Mouse (Mus musculus) kidney, postnatal 0 days (tissue): Measurements from ENCODE around the gene Hist1h2ab. TPM values are rescaled to one million over a fixed set of nuclear protein-coding genes. Genes with fewer than 3 reads are reported as not detected.

Source experiments
- ATAC-seq: fragments of 200-750 bp; cut with Nextera tagmentation; replicated peaks from 2 replicates; pipeline ENCODE4 v1.8.0; 2017; ENCODE audit warnings: low read depth, moderate number of reproducible peaks, moderate TSS enrichment, moderate library complexity; ENCODE audit not compliant: low FRiP score
- DNase-seq: peaks from one replicate; pipeline ENCODE4 v3.0.0-alpha.2; 2016; ENCODE audit warnings: low spot score
- H3K27ac ChIP-seq: fragments of 300-500 bp; sonication (generic); 2 replicates; pipeline ENCODE4 v1.5.1; 2014; ENCODE audit warnings: mild to moderate bottlenecking
- H3K27me3 ChIP-seq: fragments of 300-500 bp; sonication (generic); 2 replicates; pipeline ENCODE4 v1.6.1; 2014; ENCODE audit warnings: low read length, mixed read lengths; ENCODE audit not compliant: insufficient read depth
- H3K36me3 ChIP-seq: fragments of 300-500 bp; sonication (generic); 2 replicates; pipeline ENCODE4 v1.6.1; 2014; ENCODE audit warnings: low read length, mixed read lengths; ENCODE audit not compliant: insufficient read depth
- H3K4me1 ChIP-seq: fragments of 300-500 bp; sonication (generic); replicated peaks from 2 replicates; pipeline ENCODE4 v1.6.1; 2014; ENCODE audit warnings: antibody characterized with exemption, low read length, mixed read lengths; ENCODE audit not compliant: insufficient read depth
- H3K4me2 ChIP-seq: fragments of 300-500 bp; sonication (generic); 2 replicates; pipeline ENCODE4 v1.6.1; 2014; ENCODE audit warnings: mild to moderate bottlenecking, low read length, moderate library complexity, mixed read lengths
- H3K4me3 ChIP-seq: fragments of 300-500 bp; sonication (generic); replicated peaks from 2 replicates; pipeline ENCODE4 v1.5.1; 2014; ENCODE audit warnings: low read depth, low read length
- H3K9ac ChIP-seq: fragments of 300-500 bp; sonication (generic); 2 replicates; pipeline ENCODE4 v1.6.1; 2014; ENCODE audit warnings: low read depth, low read length
- H3K9me3 ChIP-seq: fragments of 300-500 bp; sonication (generic); replicated peaks from 2 replicates; pipeline ENCODE4 v1.6.1; 2016; ENCODE audit warnings: low read length, inconsistent platforms, mixed read lengths
- CTCF ChIP-seq: IDR thresholded peaks from 2 replicates; pipeline ENCODE4 v1.5.1; 2016; ENCODE audit warnings: antibody characterized with exemption, low read depth, mild to moderate bottlenecking, moderate library complexity
- WGBS: fragments of 180-500 bp; shearing (Covaris S2); extraction: QIAGEN DNeasy Blood & Tissue Kit; methylation state at CpG from one replicate; pipeline ENCODE4 v1.1.7; 2014; 5-methylcytosine and 5-hydroxymethylcytosine counted together
- microRNA-seq: library from miRNA; unstranded; fragments of <30 nt; microRNA quantifications from one replicate; pipeline ENCODE4, GENCODE M21; 2016
- polyA plus RNA-seq: library from polyadenylated mRNA; unstranded; fragments of >200 nt; fragmentation: Nextera tagmentation; extraction: Ambion mirVana; gene quantifications from 2 replicates; pipeline ENCODE4 v1.2.1, GENCODE M21; 2015

The Hist1h2ab gene
- polyA plus RNA-seq, 1 experiment from 2014 or later: 26.6 TPM

GRCm38 (mm10) chr13:23772561-23773313 lies 21.8 kb downstream of the Hist1h2ab start:
- no peaks in the 10 kb centered on the region for H3K27me3 ChIP-seq
- H3K4me2 ChIP-seq: peak overlapping the region; percentile 36
- H3K9ac ChIP-seq: no peak overlapping the region
- ATAC-seq (peak; percentile 75; the same call in 1 of the 2 replicates), DNase-seq (peak; percentile 61)
- WGBS: 29% methylated on average over 21 of the region's 21 CpGs
- no peak overlapping the region for H3K27ac ChIP-seq
- H3K9me3 ChIP-seq: no peaks in the 10 kb centered on the region
- H3K36me3 ChIP-seq: no peaks in the 10 kb centered on the region
- TF ChIP-seq CTCF: no peak
- no peak overlapping the region for H3K4me3 ChIP-seq
- H3K4me1 ChIP-seq: no peaks in the 10 kb centered on the region

DNA sequence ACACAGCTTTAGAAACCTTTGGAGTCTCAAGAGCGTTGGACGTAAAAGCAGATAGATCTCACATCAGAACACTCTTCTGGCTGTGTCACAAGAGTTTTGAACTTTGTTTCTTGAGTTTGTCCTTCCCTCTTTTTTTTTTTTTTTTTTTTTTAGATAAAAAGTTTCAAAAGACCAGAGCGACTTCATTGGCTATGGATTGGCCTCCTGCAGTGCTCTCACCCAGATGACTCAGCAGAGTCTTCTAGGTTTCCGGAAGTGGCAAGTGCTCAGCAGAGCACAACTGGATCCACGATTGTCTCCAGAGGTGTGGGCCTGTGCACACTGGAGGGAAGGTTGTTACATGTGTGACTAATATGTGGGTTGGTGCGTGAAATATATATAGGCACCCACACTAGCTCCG lies 27.4 kb downstream of the Hist1h2ab start:
- no peaks in the 10 kb centered on the region for H3K4me1 ChIP-seq
- no peaks in the 10 kb centered on the region for H3K9me3 ChIP-seq
- H3K36me3 ChIP-seq: no peaks in the 10 kb centered on the region
- H3K27me3 ChIP-seq: no peaks in the 10 kb centered on the region
- 97% methylated on average over 7 of the region's 7 CpGs for WGBS
- DNase-seq: no peak
- no peak for ATAC-seq
- no peak overlapping the region for H3K9ac ChIP-seq
- TF ChIP-seq CTCF: no peak
- no peak overlapping the region for H3K27ac ChIP-seq
- no peak overlapping the region for H3K4me2 ChIP-seq
- no peak overlapping the region for H3K4me3 ChIP-seq

- ATAC-seq (no peak), DNase-seq (no peak)
- Histone ChIP-seq H3K4me2 (no peak overlapping the region), H3K27me3 (no peaks in the 10 kb centered on the region), H3K9me3 (no peaks in the 10 kb centered on the region), H3K4me3 (no peak overlapping the region), H3K27ac (no peak overlapping the region), H3K36me3 (no peaks in the 10 kb centered on the region), H3K9ac (no peak overlapping the region), H3K4me1 (no peaks in the 10 kb centered on the region)
- WGBS: 83% methylated on average over 4 of the region's 4 CpGs
- TF ChIP-seq CTCF: no peak
These were observed 28.1 kb downstream of the Hist1h2ab start for GRCm38 (mm10) chr13:23779025-23779424.

- WGBS: 50% methylated on average over 2 of the region's 2 CpGs
- no peak overlapping the region for H3K4me3 ChIP-seq
- no peaks in the 10 kb centered on the region for H3K9me3 ChIP-seq
- H3K4me1 ChIP-seq: no peaks in the 10 kb centered on the region
- peak; percentile 91 for TF ChIP-seq CTCF
- DNase-seq (peak; percentile 78), ATAC-seq (no peak)
- no peak overlapping the region for H3K27ac ChIP-seq
- H3K4me2 ChIP-seq: no peak overlapping the region
- H3K27me3 ChIP-seq: no peaks in the 10 kb centered on the region
- no peak overlapping the region for H3K9ac ChIP-seq
- no peaks in the 10 kb centered on the region for H3K36me3 ChIP-seq
These were observed 41.6 kb downstream of the Hist1h2ab start for GRCm38 (mm10) chr13:23792520-23792919.

GRCm38 (mm10) chr13:23799405-23799804 lies 48.5 kb downstream of the Hist1h2ab start:
- Histone ChIP-seq H3K27me3 (no peaks in the 10 kb centered on the region), H3K9me3 (no peaks in the 10 kb centered on the region), H3K4me2 (no peak overlapping the region), H3K4me1 (0 out of 2 replicates have a peak, but pooled peaks cover 4% of the 10 kb centered on the region), H3K4me3 (no peak overlapping the region), H3K27ac (no peak overlapping the region), H3K36me3 (no peaks in the 10 kb centered on the region), H3K9ac (no peak overlapping the region)
- peak; percentile 11 for DNase-seq
- no peak for TF ChIP-seq CTCF
- WGBS: 38% methylated on average over 5 of the region's 5 CpGs
- no peak for ATAC-seq

Small RNA genes lying within 50 kb of the gene (microRNA-seq; reads per million reads assigned to microRNA genes)
- gene Gm44314 (not detected), gene Gm44484 (not detected)

Other genes starting within 250 kb of the Hist1h2ab start
- 7.6 and 8.3 TPM in 2 replicates for gene Hist1h4h, start 220.1 kb upstream of the Hist1h2ab start, polyA plus RNA-seq
- gene Hist1h2af, start 217.2 kb upstream of the Hist1h2ab start, polyA plus RNA-seq: 3.3 and 4.9 TPM in 2 replicates
- 3.9 and 4.0 TPM in 2 replicates for gene Hist1h3g, start 215.7 kb upstream of the Hist1h2ab start, polyA plus RNA-seq
- gene Hist1h2bh, start 207.7 kb upstream of the Hist1h2ab start, polyA plus RNA-seq: 0.37 and 0.43 TPM in 2 replicates
- gene Hist1h3f, start 207.1 kb upstream of the Hist1h2ab start, polyA plus RNA-seq: 0.71 and 0.83 TPM in 2 replicates
- 0.58 TPM in 1 of 2 replicates, not detected in the other for gene Hist1h4f, start 199.5 kb upstream of the Hist1h2ab start, polyA plus RNA-seq
- 0.22 and 0.23 TPM in 2 replicates for gene Hist1h1d, start 197.9 kb upstream of the Hist1h2ab start, polyA plus RNA-seq
- 3.9 and 5.0 TPM in 2 replicates for gene Hist1h3e, start 188.8 kb upstream of the Hist1h2ab start, polyA plus RNA-seq
- gene Hist1h2ae, start 179.9 kb upstream of the Hist1h2ab start, polyA plus RNA-seq: 42.2 and 50.2 TPM in 2 replicates
- gene Hist1h2bg, start 179.7 kb upstream of the Hist1h2ab start, polyA plus RNA-seq: 3.4 and 4.1 TPM in 2 replicates
- gene Hist1h2bf, start 176.9 kb upstream of the Hist1h2ab start, polyA plus RNA-seq: 3.4 TPM in 2 replicates
- gene Hist1h2ad, start 176.7 kb upstream of the Hist1h2ab start, polyA plus RNA-seq: 0.27 and 0.76 TPM in 2 replicates
- gene Hist1h3d, start 175.4 kb upstream of the Hist1h2ab start, polyA plus RNA-seq: 2.6 and 4.2 TPM in 2 replicates
- 68.3 and 77.0 TPM in 2 replicates for gene Hist1h4d, start 169.5 kb upstream of the Hist1h2ab start, polyA plus RNA-seq
- gene Hist1h2be, start 130.0 kb upstream of the Hist1h2ab start, polyA plus RNA-seq: 0.83 and 0.84 TPM in 2 replicates
- gene Hist1h1e, start 128.6 kb upstream of the Hist1h2ab start, polyA plus RNA-seq: 13.0 and 14.3 TPM in 2 replicates
- 0.75 and 1.1 TPM in 2 replicates for gene Hist1h2ac, start 67.2 kb upstream of the Hist1h2ab start, polyA plus RNA-seq
- gene Hist1h2bc, start 66.9 kb upstream of the Hist1h2ab start, polyA plus RNA-seq: 132 and 139 TPM in 2 replicates
- gene Hist1h1t, start 55.3 kb upstream of the Hist1h2ab start, polyA plus RNA-seq: not detected in 2 replicates
- gene Hist1h4c, start 52.7 kb upstream of the Hist1h2ab start, polyA plus RNA-seq: 5.2 and 7.4 TPM in 2 replicates
- 16.8 and 18.0 TPM in 2 replicates for gene Hfe, start 40.3 kb upstream of the Hist1h2ab start, polyA plus RNA-seq
- gene Hist1h1c, start 12.3 kb upstream of the Hist1h2ab start, polyA plus RNA-seq: 33.9 and 41.0 TPM in 2 replicates
- 6.0 and 7.0 TPM in 2 replicates for gene Hist1h3c, start 5.5 kb upstream of the Hist1h2ab start, polyA plus RNA-seq
- gene Hist1h2bb, start 4.4 kb upstream of the Hist1h2ab start, polyA plus RNA-seq: 2.1 and 2.2 TPM in 2 replicates
- 5.9 and 8.7 TPM in 2 replicates for gene Hist1h3b, start 1.1 kb downstream of the Hist1h2ab start, polyA plus RNA-seq
- 4.4 and 5.6 TPM in 2 replicates for gene Hist1h4b, start 5.9 kb downstream of the Hist1h2ab start, polyA plus RNA-seq
- gene Hist1h4a, start 10.1 kb downstream of the Hist1h2ab start, polyA plus RNA-seq: not detected in 2 replicates
- 5.2 and 6.7 TPM in 2 replicates for gene Hist1h3a, start 11.3 kb downstream of the Hist1h2ab start, polyA plus RNA-seq
- 1.3 and 1.8 TPM in 2 replicates for gene Hist1h1a, start 12.5 kb downstream of the Hist1h2ab start, polyA plus RNA-seq
- 0.06 TPM in 1 of 2 replicates, not detected in the other for gene Trim38, start 18.8 kb downstream of the Hist1h2ab start, polyA plus RNA-seq
- 0.96 TPM in 2 replicates for gene Slc17a2, start 55.9 kb downstream of the Hist1h2ab start, polyA plus RNA-seq
- gene Slc17a3, start 88.3 kb downstream of the Hist1h2ab start, polyA plus RNA-seq: 14.2 and 17.4 TPM in 2 replicates
- gene Slc17a1, start 116.6 kb downstream of the Hist1h2ab start, polyA plus RNA-seq: 79.1 and 84.5 TPM in 2 replicates
- 3.6 and 4.3 TPM in 2 replicates for gene Slc17a4, start 163.9 kb downstream of the Hist1h2ab start, polyA plus RNA-seq
- not detected in 2 replicates for gene Hist1h2ba, start 183.0 kb downstream of the Hist1h2ab start, polyA plus RNA-seq
- gene Hist1h2aa, start 183.3 kb downstream of the Hist1h2ab start, polyA plus RNA-seq: not detected in 2 replicates
- gene Scgn, start 240.1 kb downstream of the Hist1h2ab start, polyA plus RNA-seq: 0.37 and 1.2 TPM in 2 replicates